Mouse (Mus musculus): ENCODE data around the gene Cnga3.
A peak's percentile ranks its signal among the peaks of the same experiment; 100 is the strongest.

The Cnga3 gene

DNA sequence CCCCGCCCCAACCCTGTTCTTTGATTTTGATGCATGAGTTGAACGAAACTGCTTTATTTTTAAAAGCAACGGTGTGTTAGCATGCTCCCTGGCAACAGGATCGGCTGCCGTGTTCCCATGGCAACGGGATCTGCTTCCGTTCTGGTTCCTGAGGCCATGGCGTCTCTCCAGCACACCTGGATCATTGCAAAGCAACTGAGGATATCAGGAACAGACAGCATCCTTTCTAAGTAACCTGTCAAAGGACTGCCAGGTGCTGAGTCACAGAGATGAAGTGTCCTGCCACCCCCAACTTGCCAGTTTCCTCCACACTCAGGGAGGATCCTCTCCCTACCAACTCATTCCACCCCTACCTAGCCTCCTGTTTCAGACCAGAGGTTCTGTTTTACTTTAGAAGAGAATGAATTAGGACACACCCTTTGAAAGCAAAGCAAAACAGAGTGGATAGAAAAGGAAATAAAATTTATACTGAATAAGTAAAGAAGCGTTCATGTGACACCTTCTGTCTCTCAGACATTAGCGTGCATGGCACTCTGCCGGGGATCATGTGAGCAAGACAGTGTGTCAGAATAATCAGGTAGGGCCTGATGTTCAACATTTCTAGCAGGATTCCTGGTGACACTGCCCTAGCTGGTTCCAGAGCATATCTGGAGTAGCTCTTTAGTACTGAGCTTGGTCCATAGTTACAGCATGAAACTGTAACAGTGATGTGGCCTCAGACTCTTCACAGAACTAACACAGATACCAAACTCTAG, 74.1 kb downstream of the Cnga3 start:
- no peak for DNase-seq

DNA sequence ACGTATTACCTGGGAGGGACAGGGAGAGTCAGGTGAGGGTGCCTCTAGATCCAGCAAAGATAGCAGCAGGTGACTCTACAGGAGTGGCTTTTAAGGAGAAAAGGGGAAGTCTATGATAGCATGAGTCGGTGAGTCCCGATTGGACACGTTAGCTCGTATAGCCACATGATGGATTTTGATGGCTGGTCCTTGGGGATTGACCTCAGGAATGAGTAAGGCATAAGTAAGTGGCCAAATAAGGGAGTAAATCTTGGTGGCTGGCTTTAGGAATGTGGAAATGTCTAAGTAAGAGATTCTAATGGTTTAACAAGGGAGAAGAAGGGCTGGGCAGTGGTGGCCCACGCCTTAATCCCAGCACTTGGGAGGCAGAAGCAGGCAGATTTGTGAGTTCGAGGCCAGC, 74.7 kb downstream of the Cnga3 start:
- no peak for DNase-seq

DNA sequence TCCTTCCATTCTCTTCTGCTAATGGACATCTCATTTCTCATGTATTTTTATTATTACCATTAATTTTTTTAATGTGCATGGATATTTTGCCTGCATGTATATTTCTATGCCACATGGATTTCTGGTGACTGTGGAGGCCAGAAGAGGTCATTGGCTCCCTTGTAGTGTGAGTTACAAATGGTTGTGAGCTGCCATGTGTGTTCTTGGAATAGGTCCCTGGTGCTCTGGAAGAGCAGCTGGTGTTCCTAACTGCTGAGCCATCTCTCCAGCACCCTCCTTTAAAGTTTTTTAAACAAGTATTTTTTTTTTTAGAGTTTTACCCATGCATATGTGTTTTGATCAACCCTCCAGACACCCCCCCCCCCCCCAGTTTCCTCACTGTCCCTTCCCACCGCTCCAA, 82.2 kb downstream of the Cnga3 start:
- DNase-seq: no peak

DNA sequence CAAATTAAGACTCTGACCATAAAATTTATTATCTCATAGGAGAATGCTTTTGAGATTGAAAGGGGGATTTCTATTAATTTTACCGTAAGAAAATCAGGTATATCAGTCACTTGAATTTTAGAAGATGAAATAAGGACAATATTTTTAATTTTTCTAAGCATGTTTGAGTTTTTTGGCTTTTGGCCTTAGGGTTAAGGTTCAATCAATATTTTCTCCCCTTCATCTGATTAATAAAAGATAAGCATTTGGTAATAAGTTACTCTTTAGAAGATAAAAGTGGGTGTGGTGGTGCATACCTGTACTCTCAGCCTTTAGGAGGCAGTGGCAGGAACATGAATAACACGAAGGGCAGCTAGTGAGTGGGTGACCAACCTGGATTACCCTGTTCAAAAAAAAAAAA, 84.7 kb downstream of the Cnga3 start:
- DNase-seq: no peak

DNA sequence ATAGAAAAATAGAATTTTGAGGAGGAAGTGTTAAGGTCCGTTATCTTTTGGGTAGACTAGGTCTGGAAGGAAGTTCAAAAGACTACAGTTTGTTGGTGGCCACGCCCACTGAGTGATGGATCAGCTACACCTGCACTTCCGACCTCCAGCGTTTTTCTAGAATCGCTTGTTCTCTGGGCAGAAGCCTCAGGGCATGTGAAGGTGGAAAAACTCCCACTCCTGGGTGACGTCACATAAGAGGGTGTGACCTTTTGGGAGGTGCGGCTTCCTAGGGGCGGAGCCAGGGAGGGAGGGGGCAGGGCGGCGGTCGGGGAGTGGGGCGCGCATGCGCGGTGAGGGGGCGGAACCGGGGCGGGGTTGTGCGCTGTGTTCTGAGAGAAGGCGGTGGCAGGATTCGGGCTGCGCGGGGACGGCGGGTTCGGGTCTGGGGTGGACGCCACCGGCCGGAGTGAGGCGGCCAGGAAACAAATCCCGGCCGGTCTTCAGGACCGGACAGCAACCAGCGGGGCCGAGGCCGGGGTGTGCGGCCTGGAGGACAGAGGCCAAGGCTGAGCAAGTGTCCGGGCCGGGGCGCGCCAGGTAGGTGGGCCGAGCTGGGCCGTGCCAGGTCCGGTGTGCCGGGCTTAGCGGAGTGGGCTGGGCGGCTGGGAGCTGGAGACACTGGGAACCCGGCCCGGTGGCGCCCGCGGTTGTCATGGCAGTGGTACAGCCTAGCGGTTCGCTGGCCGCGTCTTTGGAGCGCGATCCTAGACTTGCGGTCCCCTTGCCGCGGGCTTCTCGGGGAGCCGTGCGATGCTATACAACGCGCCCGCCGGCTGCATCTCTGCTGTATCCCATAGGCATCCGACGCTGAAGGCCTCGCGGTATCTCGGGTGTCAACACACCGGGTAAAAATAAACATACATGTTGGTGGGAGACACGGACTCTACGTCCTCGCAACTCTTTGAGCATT, 85.6 kb downstream of the Cnga3 start, which contains the start of gene Inpp4a:
Inpp4a (plus strand) TSS at position 326 of the 952 bp plus-strand sequence.
- DNase-seq: peak; percentile 99

DNA sequence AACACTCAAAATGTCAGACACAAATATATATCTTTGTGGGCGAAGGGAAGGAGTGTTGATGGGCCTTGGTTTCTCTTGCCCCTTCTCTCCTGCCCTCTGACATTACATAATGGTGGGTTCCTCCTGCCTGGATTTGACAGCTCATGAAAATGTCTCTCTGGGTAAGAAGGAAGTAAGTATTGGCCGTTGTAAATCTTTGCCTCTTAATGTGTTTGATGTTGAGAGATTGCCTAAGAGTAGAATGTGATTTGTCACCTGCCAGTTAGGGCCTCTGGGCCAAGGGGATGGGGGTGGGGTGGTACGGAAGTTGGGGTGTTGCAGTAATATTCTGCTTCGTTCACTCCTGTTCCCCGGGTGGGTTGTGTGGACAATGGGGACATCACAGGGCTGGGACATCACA, 86.4 kb downstream of the Cnga3 start:
- DNase-seq: peak; percentile 47

DNA sequence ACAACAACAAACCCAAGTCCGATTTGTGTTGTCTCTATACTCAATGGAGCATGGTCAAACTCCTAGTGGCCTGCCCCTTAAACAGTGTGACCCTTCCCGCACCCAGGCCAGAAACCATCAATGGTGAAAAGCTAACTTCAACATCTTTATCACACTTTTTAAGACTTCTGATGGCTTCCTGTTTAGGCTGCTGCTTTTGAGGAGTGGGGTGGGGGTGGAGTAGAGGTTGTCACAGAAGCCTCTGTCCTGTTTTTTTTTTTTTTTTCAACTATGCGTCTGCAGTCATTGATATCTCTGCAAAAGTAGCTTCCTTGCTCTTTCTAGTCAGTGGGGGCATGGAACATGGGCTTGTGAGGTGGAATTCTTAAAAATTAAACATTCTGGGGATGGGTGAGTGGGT, 88.6 kb downstream of the Cnga3 start:
- DNase-seq: no peak

DNA sequence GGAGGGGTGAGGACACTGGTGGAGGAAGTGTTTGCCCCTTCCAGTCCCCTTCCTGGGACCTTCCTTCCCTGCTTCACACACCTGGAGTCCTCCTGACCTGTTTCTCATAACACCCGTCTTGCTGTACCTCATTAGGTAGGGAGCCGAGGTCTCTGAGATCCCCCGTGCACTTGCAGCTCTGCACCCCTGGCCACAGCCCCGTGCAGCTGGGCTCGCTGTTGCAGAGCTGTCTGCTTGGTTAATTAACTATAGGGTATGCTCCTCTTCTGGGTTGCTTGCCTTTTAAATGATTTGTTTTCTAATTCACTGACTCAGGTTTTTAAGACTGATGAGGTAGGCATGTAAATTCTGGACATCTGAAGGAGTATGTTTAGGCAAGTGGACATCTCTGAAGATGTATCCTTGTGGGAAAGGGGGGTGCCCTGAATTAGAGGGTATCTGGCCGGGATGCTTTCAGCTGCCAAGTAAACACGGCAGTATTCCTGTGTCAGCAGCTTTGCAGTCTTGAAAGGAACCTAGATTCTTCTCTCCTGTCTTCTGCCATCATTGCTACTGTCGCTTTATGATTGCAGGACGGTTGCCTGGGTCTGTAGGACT, 91.6 kb downstream of the Cnga3 start:
- no peak for DNase-seq

DNA sequence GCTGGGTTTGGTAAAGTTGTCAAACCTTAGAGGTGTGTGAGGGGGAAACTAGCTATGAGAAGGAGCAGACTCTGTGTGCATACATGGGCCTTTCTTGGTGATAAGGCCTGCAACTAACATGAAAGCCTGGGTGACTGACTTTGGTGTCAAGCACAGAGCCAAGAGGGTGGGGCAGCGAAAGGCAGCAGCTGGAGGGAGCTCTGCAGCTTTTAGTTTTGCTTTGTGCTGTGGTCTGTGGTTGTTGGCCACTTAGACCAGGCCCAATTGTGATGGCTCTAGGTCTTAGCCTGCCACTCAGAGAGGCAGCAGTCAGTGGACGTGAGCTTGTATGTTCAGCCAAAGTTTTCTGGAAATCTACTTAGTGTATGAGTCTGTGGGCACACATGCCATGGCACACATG, 93.4 kb downstream of the Cnga3 start:
- DNase-seq: no peak

DNA sequence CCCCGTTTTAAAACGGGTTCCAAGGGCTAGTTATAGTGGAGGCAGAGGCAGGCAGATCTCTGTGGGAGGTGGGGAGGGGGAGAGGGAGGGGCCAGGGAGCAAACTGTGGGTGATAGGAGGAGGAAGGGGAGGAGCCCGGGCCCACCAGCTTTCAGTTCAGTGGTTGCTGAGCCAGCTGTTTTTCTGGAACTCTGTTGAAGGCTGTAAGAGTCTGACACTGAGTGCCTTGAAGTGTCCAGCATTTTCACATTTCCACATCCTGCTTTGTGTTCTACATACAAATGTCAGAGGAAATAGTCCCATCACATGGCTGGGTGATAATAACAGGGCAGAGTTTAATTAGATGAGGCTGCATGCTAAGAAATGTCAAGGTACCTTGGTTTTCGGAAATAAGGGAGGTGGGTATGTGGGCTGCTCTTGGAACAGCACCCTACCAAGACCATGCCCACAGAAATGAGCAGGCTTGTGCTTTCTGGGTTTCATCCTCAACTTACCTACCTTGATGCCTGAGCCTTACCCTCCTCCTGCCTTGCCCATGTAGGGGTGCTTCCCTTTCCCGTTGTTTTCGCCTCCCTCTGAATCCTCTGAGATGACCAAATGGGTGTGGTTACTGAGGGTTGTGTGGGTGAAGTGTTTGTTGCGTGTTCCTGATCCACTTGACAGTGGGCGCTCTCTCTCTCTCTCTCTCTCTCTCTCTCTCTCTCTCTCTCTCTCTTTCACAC, 93.9 kb downstream of the Cnga3 start:
- DNase-seq: no peak

DNA sequence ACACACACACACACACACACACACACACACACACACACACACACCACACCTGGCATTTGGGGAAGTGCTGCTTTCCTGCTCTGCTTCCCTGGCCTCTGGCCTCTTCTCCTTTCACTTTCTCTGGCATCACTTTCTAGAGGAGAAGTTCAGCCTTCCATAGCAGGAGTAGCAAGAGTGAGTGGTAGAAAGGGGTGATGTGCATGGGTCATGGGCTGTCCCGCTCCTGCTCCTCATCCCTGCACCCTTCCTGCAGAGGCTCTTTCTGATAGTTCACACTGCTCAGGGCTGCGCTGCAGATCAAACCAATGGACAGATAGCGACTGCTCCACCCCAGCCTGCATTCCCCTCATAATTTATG, 94.5 kb downstream of the Cnga3 start:
- DNase-seq: no peak

DNA sequence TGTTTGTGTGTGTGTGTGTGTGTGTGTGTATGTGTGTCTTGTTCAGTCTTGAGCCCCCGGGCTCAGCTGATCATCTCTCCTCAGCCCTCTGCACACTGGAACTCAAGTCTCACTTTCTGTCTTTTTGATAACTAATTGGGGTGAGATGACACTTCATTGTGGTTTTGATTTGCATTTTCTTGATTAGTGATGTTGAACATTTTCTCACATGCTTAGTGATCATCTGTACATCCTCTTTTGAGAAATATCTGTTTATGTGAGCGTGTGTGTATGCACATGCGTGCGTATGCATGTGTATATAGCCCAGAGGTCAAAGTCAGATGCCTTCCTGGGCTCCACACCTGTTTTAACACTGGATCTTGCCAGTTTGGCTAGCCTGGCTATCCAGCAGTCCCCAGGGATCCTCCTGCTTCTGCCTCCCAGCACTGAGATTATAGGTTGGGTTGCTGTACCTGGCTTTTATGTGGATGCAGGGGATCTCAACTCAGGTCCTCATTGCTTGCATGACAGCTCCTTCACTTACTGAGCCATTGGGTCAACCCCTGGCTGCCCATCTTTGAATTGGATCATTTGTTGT, 95.8 kb downstream of the Cnga3 start:
- DNase-seq: no peak
